Mouse (Mus musculus) erythroblast, embryonic 14.5 days (primary cell): ENCODE results near the gene Apbb2.

Experiments used
- GATA1 ChIP-seq: IDR thresholded peaks from 2 replicates; pipeline ENCODE4 v1.6.1; 2012; ENCODE audit warnings: low read length, inconsistent platforms, mixed read lengths
- TAL1 ChIP-seq: IDR thresholded peaks from 3 replicates; pipeline ENCODE4 v1.6.1; 2012; ENCODE audit warnings: low read length, inconsistent platforms, mixed read lengths

DNA sequence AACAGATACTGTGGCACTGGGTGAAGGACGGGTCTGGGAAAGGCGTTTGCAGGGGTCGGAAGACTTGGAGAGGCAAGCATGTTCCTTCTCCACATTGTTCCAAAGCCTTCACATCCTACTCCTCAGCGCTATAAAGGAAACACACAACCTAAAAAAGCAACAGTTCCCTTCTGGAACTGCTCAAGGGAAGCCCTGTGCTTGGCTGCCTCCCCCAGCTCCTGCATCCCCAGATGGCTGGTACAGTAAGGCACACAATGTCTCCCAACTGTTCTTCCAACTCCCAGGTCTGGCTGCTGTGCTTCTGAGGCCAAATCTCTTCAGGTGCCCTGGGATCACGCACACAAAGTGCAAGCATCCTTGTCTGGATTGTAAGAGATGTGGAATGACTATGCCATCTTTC is 302.8 kb downstream of the Apbb2 start:
- no peak for TF ChIP-seq GATA1
- TF ChIP-seq TAL1: no peak
